Mouse (Mus musculus) urinary bladder, postnatal 14 days (tissue): ENCODE measurements around the gene Slc1a7.

Source experiments
- DNase-seq: peaks from one replicate; pipeline ENCODE4 v3.0.0; 2021; ENCODE audit warnings: low spot score

The Slc1a7 gene

GRCm38 (mm10) chr4:108052673-108053072 is 84.5 kb downstream of the Slc1a7 start:
- DNase-seq, result no peak

GRCm38 (mm10) chr4:108055873-108056272 is 87.7 kb downstream of the Slc1a7 start:
- DNase-seq, result no peak

- no peak for DNase-seq
These were observed 89.1 kb downstream of the Slc1a7 start for GRCm38 (mm10) chr4:108057247-108057646.

GRCm38 (mm10) chr4:108058166-108058565 is 90.0 kb downstream of the Slc1a7 start:
- DNase-seq, result peak; percentile 40

- DNase-seq, result no peak
These were observed 91.7 kb downstream of the Slc1a7 start for GRCm38 (mm10) chr4:108059601-108060379.

GRCm38 (mm10) chr4:108060774-108061173 is 92.6 kb downstream of the Slc1a7 start:
- no peak for DNase-seq

- no peak for DNase-seq
These were observed 94.4 kb downstream of the Slc1a7 start for GRCm38 (mm10) chr4:108062524-108062923.
